Mouse (Mus musculus) hematopoietic stem cell, adult 5-6 weeks (primary cell): Measurements from ENCODE around the gene Gm45521. TPM values are rescaled to one million over a fixed set of nuclear protein-coding genes. Genes with fewer than 3 reads are reported as not detected.

Source experiments
- ATAC-seq, 2 experiments: fragments of 125-278 bp in 1 of 2; replicated peaks in 1 of 2; 2 replicates each; pipeline ENCODE4 v1.8.0; 2016 to 2017; ENCODE audit warnings: inconsistent platforms in 2 of 2, mild to moderate bottlenecking in 2 of 2, moderate number of reproducible peaks in 2 of 2, low read depth in 1 of 2, moderate TSS enrichment in 1 of 2; ENCODE audit not compliant: low FRiP score in 2 of 2, poor library complexity in 2 of 2, severe bottlenecking in 2 of 2, insufficient read depth in 1 of 2, low TSS enrichment in 1 of 2
- total RNA-seq: library from RNA; stranded (forward); fragments of 172-1452, 232-1000 nt; gene quantifications from 2 replicates; pipeline ENCODE4 v1.2.3, GENCODE M21; 2017

Gm45521 gene
- not detected in 2 replicates for total RNA-seq

GRCm38 (mm10) chr14:7957049-7957448 lies at the start of gene Gm45521:
Gene Gm45521 (plus strand): TSS chr14:7957288.
- no peak for ATAC-seq

- ATAC-seq: no peak
These were observed 47.6 kb upstream of the Gm45521 start for GRCm38 (mm10) chr14:7909472-7909871.

- peak; percentile 99 for ATAC-seq
These were observed 43.2 kb upstream of the Gm45521 start for GRCm38 (mm10) chr14:7913842-7914241.

- ATAC-seq: no peak
These were observed 42.6 kb upstream of the Gm45521 start for GRCm38 (mm10) chr14:7914461-7914860.

- ATAC-seq: peak; percentile 35 to 51; a peak in 3 of 4 replicates
These were observed 38.7 kb upstream of the Gm45521 start for GRCm38 (mm10) chr14:7918150-7918991.

GRCm38 (mm10) chr14:7919309-7919708 lies 37.8 kb upstream of the Gm45521 start:
- ATAC-seq: no peak

GRCm38 (mm10) chr14:7919921-7920320 lies 37.2 kb upstream of the Gm45521 start:
- ATAC-seq: no peak

- ATAC-seq: peak; percentile 44 to 62; a peak in 3 of 4 replicates
These were observed 35.6 kb upstream of the Gm45521 start for GRCm38 (mm10) chr14:7921459-7921858.

- ATAC-seq: 0 out of 4 replicates have a peak, but pooled peaks have one; percentile 34
These were observed 33.5 kb upstream of the Gm45521 start for GRCm38 (mm10) chr14:7923635-7924034.

- no peak for ATAC-seq
These were observed 28.7 kb upstream of the Gm45521 start for GRCm38 (mm10) chr14:7928362-7928761.

- peak; percentile 75 to 80 for ATAC-seq
These were observed 28.1 kb upstream of the Gm45521 start for GRCm38 (mm10) chr14:7929029-7929428.

- no peak for ATAC-seq
These were observed 24.9 kb upstream of the Gm45521 start for GRCm38 (mm10) chr14:7932151-7932550.

- peak; percentile 74 to 85 for ATAC-seq
These were observed 22.9 kb upstream of the Gm45521 start for GRCm38 (mm10) chr14:7934166-7934565.

- peak; percentile 64 to 67 for ATAC-seq
These were observed 19.9 kb upstream of the Gm45521 start for GRCm38 (mm10) chr14:7937052-7937630.

- no peak for ATAC-seq
These were observed 18.0 kb upstream of the Gm45521 start for GRCm38 (mm10) chr14:7938809-7939784.

GRCm38 (mm10) chr14:7941413-7941812 lies 15.7 kb upstream of the Gm45521 start:
- ATAC-seq: no peak

- no peak for ATAC-seq
These were observed 13.8 kb upstream of the Gm45521 start for GRCm38 (mm10) chr14:7943101-7943800.
